Mouse (Mus musculus): ENCODE data around the gene Arl3. TPM values are rescaled to one million over a fixed set of nuclear protein-coding genes. Genes with fewer than 3 reads are reported as not detected.

Gene Arl3
- polyA plus RNA-seq, 1 experiment from 2014 or later = 192 TPM

GRCm38 (mm10) chr19:46553541-46553955 lies 19.4 kb downstream of the Arl3 start:
- WGBS = 63% methylated on average over 11 of the region's 11 CpGs
- Histone ChIP-seq H3K4me3 (no peak overlapping the region), H3K27me3 (no peaks in the 10 kb centered on the region), H3K4me1 (peaks cover 12% of the 10 kb centered on the region), H3K27ac (0 out of 2 replicates have a peak overlapping the region, but pooled peaks have one; percentile 33), H3K4me2 (no peak overlapping the region), H3K36me3 (peaks cover 77% of the 10 kb centered on the region), H3K9me3 (no peaks in the 10 kb centered on the region), H3K9ac (no peak overlapping the region)
- no peak for ATAC-seq (ENCODE audit: insufficient number of reproducible peaks, insufficient read depth, low FRiP score, low TSS enrichment, low read depth)

- peaks cover 78% of the 10 kb centered on the region for H3K36me3 ChIP-seq
- no peak for ATAC-seq (ENCODE audit: insufficient number of reproducible peaks, insufficient read depth, low FRiP score, low TSS enrichment, low read depth)
- WGBS = 89% methylated on average over 3 of the region's 4 CpGs
Observed at GRCm38 (mm10) chr19:46552496-46552895, 20.5 kb downstream of the Arl3 start.

GRCm38 (mm10) chr19:46550385-46550784 lies 22.6 kb downstream of the Arl3 start:
- H3K9me3 ChIP-seq = no peaks in the 10 kb centered on the region
- no peak overlapping the region for H3K4me2 ChIP-seq
- ATAC-seq (ENCODE audit: insufficient number of reproducible peaks, insufficient read depth, low FRiP score, low TSS enrichment, low read depth) = no peak
- H3K4me3 ChIP-seq = no peak overlapping the region
- 93% methylated on average over 4 of the region's 4 CpGs for WGBS
- no peak overlapping the region for H3K27ac ChIP-seq
- peaks cover 71% of the 10 kb centered on the region for H3K36me3 ChIP-seq
- H3K4me1 ChIP-seq = peaks cover 11% of the 10 kb centered on the region
- no peaks in the 10 kb centered on the region for H3K27me3 ChIP-seq
- H3K9ac ChIP-seq = no peak overlapping the region

More at GRCm38 (mm10) chr19:46552496-46552895, 20.5 kb downstream of the Arl3 start:
- H3K4me1 ChIP-seq = peaks cover 11% of the 10 kb centered on the region
- no peaks in the 10 kb centered on the region for H3K9me3 ChIP-seq
- no peak overlapping the region for H3K4me3 ChIP-seq
- H3K27ac ChIP-seq = no peak overlapping the region
- H3K27me3 ChIP-seq = no peaks in the 10 kb centered on the region
- H3K4me2 ChIP-seq = no peak overlapping the region
- H3K9ac ChIP-seq = no peak overlapping the region

GRCm38 (mm10) chr19:46548110-46548509 lies 24.9 kb downstream of the Arl3 start:
- H3K4me2 ChIP-seq = no peak overlapping the region
- H3K9me3 ChIP-seq = no peaks in the 10 kb centered on the region
- peaks cover 64% of the 10 kb centered on the region for H3K36me3 ChIP-seq
- no peak overlapping the region for H3K27ac ChIP-seq
- H3K9ac ChIP-seq = no peak overlapping the region
- WGBS = 82% methylated on average over 10 of the region's 10 CpGs
- ATAC-seq (ENCODE audit: insufficient number of reproducible peaks, insufficient read depth, low FRiP score, low TSS enrichment, low read depth) = no peak
- no peaks in the 10 kb centered on the region for H3K4me1 ChIP-seq
- H3K4me3 ChIP-seq = no peak overlapping the region
- H3K27me3 ChIP-seq = no peaks in the 10 kb centered on the region

GRCm38 (mm10) chr19:46547565-46547964 lies 25.4 kb downstream of the Arl3 start:
- Histone ChIP-seq H3K9me3 (no peaks in the 10 kb centered on the region), H3K27me3 (no peaks in the 10 kb centered on the region), H3K27ac (no peak overlapping the region), H3K4me1 (no peaks in the 10 kb centered on the region), H3K9ac (no peak overlapping the region), H3K4me2 (no peak overlapping the region), H3K36me3 (peaks cover 69% of the 10 kb centered on the region), H3K4me3 (no peak overlapping the region)
- WGBS = 78% methylated on average over 6 of the region's 6 CpGs
- ATAC-seq (ENCODE audit: insufficient number of reproducible peaks, insufficient read depth, low FRiP score, low TSS enrichment, low read depth) = no peak

GRCm38 (mm10) chr19:46542750-46543149 lies 30.2 kb downstream of the Arl3 start:
- H3K4me1 ChIP-seq = no peaks in the 10 kb centered on the region
- H3K27me3 ChIP-seq = no peaks in the 10 kb centered on the region
- no peak overlapping the region for H3K4me3 ChIP-seq
- no peak overlapping the region for H3K9ac ChIP-seq
- no peaks in the 10 kb centered on the region for H3K9me3 ChIP-seq
- ATAC-seq (ENCODE audit: insufficient number of reproducible peaks, insufficient read depth, low FRiP score, low TSS enrichment, low read depth) = no peak
- peaks cover 58% of the 10 kb centered on the region for H3K36me3 ChIP-seq
- no peak overlapping the region for H3K27ac ChIP-seq
- 89% methylated on average over 8 of the region's 8 CpGs for WGBS
- no peak overlapping the region for H3K4me2 ChIP-seq

GRCm38 (mm10) chr19:46538213-46538612 lies 34.8 kb downstream of the Arl3 start:
- no peak overlapping the region for H3K9ac ChIP-seq
- no peak overlapping the region for H3K27ac ChIP-seq
- 89% methylated on average over 6 of the region's 6 CpGs for WGBS
- no peak for ATAC-seq (ENCODE audit: insufficient number of reproducible peaks, insufficient read depth, low FRiP score, low TSS enrichment, low read depth)
- no peaks in the 10 kb centered on the region for H3K27me3 ChIP-seq
- H3K4me3 ChIP-seq = no peak overlapping the region
- H3K36me3 ChIP-seq = peaks cover 44% of the 10 kb centered on the region
- H3K4me1 ChIP-seq = peaks cover 7% of the 10 kb centered on the region
- H3K4me2 ChIP-seq = no peak overlapping the region
- no peaks in the 10 kb centered on the region for H3K9me3 ChIP-seq

GRCm38 (mm10) chr19:46537357-46537756 lies 35.6 kb downstream of the Arl3 start:
- Histone ChIP-seq H3K27me3 (no peaks in the 10 kb centered on the region), H3K27ac (no peak overlapping the region), H3K4me3 (no peak overlapping the region), H3K9me3 (no peaks in the 10 kb centered on the region), H3K4me2 (no peak overlapping the region), H3K4me1 (peaks cover 16% of the 10 kb centered on the region), H3K9ac (no peak overlapping the region), H3K36me3 (peaks cover 35% of the 10 kb centered on the region)
- no peak for ATAC-seq (ENCODE audit: insufficient number of reproducible peaks, insufficient read depth, low FRiP score, low TSS enrichment, low read depth)
- 91% methylated on average over 9 of the region's 9 CpGs for WGBS

GRCm38 (mm10) chr19:46534542-46535098 lies 38.4 kb downstream of the Arl3 start:
- H3K4me3 ChIP-seq = no peak overlapping the region
- no peaks in the 10 kb centered on the region for H3K9me3 ChIP-seq
- peaks cover 43% of the 10 kb centered on the region for H3K4me1 ChIP-seq
- no peaks in the 10 kb centered on the region for H3K27me3 ChIP-seq
- peaks cover 11% of the 10 kb centered on the region for H3K36me3 ChIP-seq
- 79% methylated on average over 6 of the region's 6 CpGs for WGBS
- no peak for ATAC-seq (ENCODE audit: insufficient number of reproducible peaks, insufficient read depth, low FRiP score, low TSS enrichment, low read depth)
- no peak overlapping the region for H3K27ac ChIP-seq
- H3K9ac ChIP-seq = no peak overlapping the region
- H3K4me2 ChIP-seq = no peak overlapping the region

- Histone ChIP-seq H3K27me3 (no peaks in the 10 kb centered on the region), H3K4me2 (no peak overlapping the region), H3K9ac (no peak overlapping the region), H3K4me1 (peaks cover 54% of the 10 kb centered on the region), H3K27ac (peak overlapping the region; percentile 45), H3K36me3 (peaks cover 11% of the 10 kb centered on the region), H3K4me3 (no peak overlapping the region), H3K9me3 (no peaks in the 10 kb centered on the region)
- 64% methylated on average over 5 of the region's 5 CpGs for WGBS
- ATAC-seq (ENCODE audit: insufficient number of reproducible peaks, insufficient read depth, low FRiP score, low TSS enrichment, low read depth) = no peak
Observed at GRCm38 (mm10) chr19:46533525-46533924, 39.5 kb downstream of the Arl3 start.

GRCm38 (mm10) chr19:46533066-46533465 lies 39.9 kb downstream of the Arl3 start:
- no peaks in the 10 kb centered on the region for H3K27me3 ChIP-seq
- H3K4me1 ChIP-seq = peaks cover 59% of the 10 kb centered on the region
- H3K27ac ChIP-seq = peak overlapping the region; percentile 45; the same call in 1 of the 2 replicates
- H3K9me3 ChIP-seq = no peaks in the 10 kb centered on the region
- H3K4me2 ChIP-seq = no peak overlapping the region
- no peak for ATAC-seq (ENCODE audit: insufficient number of reproducible peaks, insufficient read depth, low FRiP score, low TSS enrichment, low read depth)
- H3K36me3 ChIP-seq = peaks cover 11% of the 10 kb centered on the region
- no peak overlapping the region for H3K9ac ChIP-seq
- 57% methylated on average over 4 of the region's 4 CpGs for WGBS
- H3K4me3 ChIP-seq = no peak overlapping the region

GRCm38 (mm10) chr19:46532031-46532688 lies 40.8 kb downstream of the Arl3 start:
- Histone ChIP-seq H3K9ac (peak overlapping the region; percentile 52; the same call in 1 of the 2 replicates), H3K4me3 (no peak overlapping the region), H3K4me2 (no peak overlapping the region), H3K27me3 (no peaks in the 10 kb centered on the region), H3K27ac (peak overlapping the region; percentile 70), H3K36me3 (peaks cover 11% of the 10 kb centered on the region), H3K9me3 (no peaks in the 10 kb centered on the region), H3K4me1 (peaks cover 68% of the 10 kb centered on the region)
- no peak for ATAC-seq (ENCODE audit: insufficient number of reproducible peaks, insufficient read depth, low FRiP score, low TSS enrichment, low read depth)
- WGBS = 12% methylated on average over 10 of the region's 10 CpGs
